Mouse (Mus musculus) lung, embryonic 14.5 days (tissue): ENCODE results near the gene Cdh23. TPM values are rescaled to one million over a fixed set of nuclear protein-coding genes. Genes with fewer than 3 reads are reported as not detected.

Experiments
- ATAC-seq: fragments of 200-750 bp; cut with Nextera tagmentation; 2 replicates; pipeline ENCODE4 v1.8.0; 2017; ENCODE audit warnings: mild to moderate bottlenecking, moderate TSS enrichment, moderate library complexity; ENCODE audit not compliant: insufficient read depth
- DNase-seq: peaks from one replicate; pipeline ENCODE4 v3.0.0-alpha.2; 2015
- H3K27ac ChIP-seq: fragments of 300-500 bp; sonication (generic); 2 replicates; pipeline ENCODE4 v1.5.1; 2014; ENCODE audit warnings: low read depth, mild to moderate bottlenecking, moderate library complexity
- H3K27me3 ChIP-seq: fragments of 300-500 bp; sonication (generic); 2 replicates; pipeline ENCODE4 v1.6.1; 2014; ENCODE audit warnings: low read length, control low read depth; ENCODE audit not compliant: insufficient read depth
- H3K36me3 ChIP-seq: fragments of 300-500 bp; sonication (generic); 2 replicates; pipeline ENCODE4 v1.6.1; 2014; ENCODE audit warnings: control low read depth; ENCODE audit not compliant: insufficient read depth
- H3K4me1 ChIP-seq: fragments of 300-500 bp; sonication (generic); 2 replicates; pipeline ENCODE4 v1.6.1; 2014; ENCODE audit warnings: antibody characterized with exemption, control low read depth; ENCODE audit not compliant: insufficient read depth
- H3K4me2 ChIP-seq: fragments of 300-500 bp; sonication (generic); 2 replicates; pipeline ENCODE4 v1.6.1; 2014; ENCODE audit warnings: mild to moderate bottlenecking
- H3K4me3 ChIP-seq: fragments of 300-500 bp; sonication (generic); 2 replicates; pipeline ENCODE4 v1.5.1; 2014; ENCODE audit warnings: low read depth, low read length
- H3K9ac ChIP-seq: fragments of 300-500 bp; sonication (generic); 2 replicates; pipeline ENCODE4 v1.6.1; 2014
- H3K9me3 ChIP-seq: fragments of 300-500 bp; sonication (generic); 2 replicates; pipeline ENCODE4 v1.6.1; 2016; ENCODE audit warnings: low read depth, low read length, control low read depth
- CTCF ChIP-seq: IDR thresholded peaks from 2 replicates; pipeline ENCODE4 v1.5.1; 2016; ENCODE audit warnings: antibody characterized with exemption, low read depth
- WGBS: fragments of 180-500 bp; shearing (Covaris S2); extraction: QIAGEN DNeasy Blood & Tissue Kit; methylation state at CpG from one replicate; pipeline ENCODE4 v1.1.7; 2014; 5-methylcytosine and 5-hydroxymethylcytosine counted together
- polyA plus RNA-seq: library from polyadenylated mRNA; unstranded; fragments of >200 nt; fragmentation: Nextera tagmentation; extraction: Ambion mirVana; gene quantifications from 2 replicates; pipeline ENCODE4 v1.2.1, GENCODE M21; 2014

Gene Cdh23
- polyA plus RNA-seq, 1 experiment from 2014 or later, result 0.26 TPM

GRCm38 (mm10) chr10:60562946-60563345 is 133.3 kb downstream of the Cdh23 start:
- Histone ChIP-seq H3K4me1 (no peaks in the 10 kb centered on the region), H3K9ac (no peak overlapping the region), H3K9me3 (no peaks in the 10 kb centered on the region), H3K27me3 (no peaks in the 10 kb centered on the region), H3K36me3 (no peaks in the 10 kb centered on the region), H3K4me3 (no peak overlapping the region), H3K27ac (no peak overlapping the region), H3K4me2 (no peak overlapping the region)
- ATAC-seq (no peak), DNase-seq (no peak)
- no peak for TF ChIP-seq CTCF
- WGBS, result 23% methylated on average over 7 of the region's 7 CpGs

GRCm38 (mm10) chr10:60558491-60558927 is 137.8 kb downstream of the Cdh23 start:
- Histone ChIP-seq H3K4me2 (no peak overlapping the region), H3K9me3 (no peaks in the 10 kb centered on the region), H3K4me3 (no peak overlapping the region), H3K27ac (no peak overlapping the region), H3K9ac (no peak overlapping the region), H3K4me1 (no peaks in the 10 kb centered on the region), H3K27me3 (no peaks in the 10 kb centered on the region), H3K36me3 (no peaks in the 10 kb centered on the region)
- ATAC-seq (peak; percentile 54; the same call in 1 of the 2 replicates), DNase-seq (peak; percentile 58)
- no peak for TF ChIP-seq CTCF
- WGBS, result 20% methylated on average over 9 of the region's 9 CpGs

- Histone ChIP-seq H3K4me1 (no peaks in the 10 kb centered on the region), H3K4me3 (no peak overlapping the region)
Measured at GRCm38 (mm10) chr10:60552951-60553635, 143.2 kb downstream of the Cdh23 start.

GRCm38 (mm10) chr10:60539164-60539914 is 157.0 kb downstream of the Cdh23 start:
- 71% methylated on average over 18 of the region's 18 CpGs for WGBS
- Histone ChIP-seq H3K4me3 (no peak overlapping the region), H3K27ac (no peak overlapping the region), H3K9me3 (no peaks in the 10 kb centered on the region), H3K36me3 (no peaks in the 10 kb centered on the region), H3K9ac (no peak overlapping the region), H3K4me1 (no peaks in the 10 kb centered on the region), H3K27me3 (no peaks in the 10 kb centered on the region), H3K4me2 (no peak overlapping the region)
- TF ChIP-seq CTCF, result no peak
- no peak for DNase-seq
- no peak for ATAC-seq

More at GRCm38 (mm10) chr10:60552951-60553635, 143.2 kb downstream of the Cdh23 start:
- Histone ChIP-seq H3K9ac (no peak overlapping the region), H3K36me3 (no peaks in the 10 kb centered on the region), H3K4me2 (no peak overlapping the region), H3K9me3 (no peaks in the 10 kb centered on the region), H3K27me3 (no peaks in the 10 kb centered on the region), H3K27ac (no peak overlapping the region)
- DNase-seq (no peak), ATAC-seq (no peak)
- TF ChIP-seq CTCF, result no peak
- 55% methylated on average over 3 of the region's 4 CpGs for WGBS

- no peak overlapping the region for H3K4me3 ChIP-seq
- TF ChIP-seq CTCF, result no peak
- H3K36me3 ChIP-seq, result no peaks in the 10 kb centered on the region
- DNase-seq (peak; percentile 78), ATAC-seq (peak; percentile 78; the same call in 1 of the 2 replicates)
- H3K9me3 ChIP-seq, result no peaks in the 10 kb centered on the region
- no peaks in the 10 kb centered on the region for H3K4me1 ChIP-seq
- no peaks in the 10 kb centered on the region for H3K27me3 ChIP-seq
- WGBS, result 11% methylated on average over 13 of the region's 14 CpGs
- peak overlapping the region; percentile 46 for H3K4me2 ChIP-seq
- no peak overlapping the region; the same call in 1 of the 2 replicates for H3K9ac ChIP-seq
- H3K27ac ChIP-seq, result no peak overlapping the region
Measured at GRCm38 (mm10) chr10:60536098-60536811, 160.0 kb downstream of the Cdh23 start.

- ATAC-seq (no peak), DNase-seq (peak; percentile 32)
- no peaks in the 10 kb centered on the region for H3K4me1 ChIP-seq
- no peaks in the 10 kb centered on the region for H3K9me3 ChIP-seq
- no peak overlapping the region for H3K9ac ChIP-seq
- H3K4me2 ChIP-seq, result no peak overlapping the region
- WGBS, result 67% methylated on average over 4 of the region's 4 CpGs
- no peaks in the 10 kb centered on the region for H3K27me3 ChIP-seq
- no peak for TF ChIP-seq CTCF
- H3K36me3 ChIP-seq, result no peaks in the 10 kb centered on the region
- no peak overlapping the region for H3K4me3 ChIP-seq
- no peak overlapping the region for H3K27ac ChIP-seq
Measured at GRCm38 (mm10) chr10:60532502-60532901, 163.8 kb downstream of the Cdh23 start.

- H3K36me3 ChIP-seq, result no peaks in the 10 kb centered on the region
- no peaks in the 10 kb centered on the region for H3K4me1 ChIP-seq
- no peak overlapping the region for H3K4me3 ChIP-seq
- TF ChIP-seq CTCF, result peak; percentile 82
- no peak overlapping the region for H3K4me2 ChIP-seq
- H3K27ac ChIP-seq, result no peak overlapping the region
- H3K9me3 ChIP-seq, result no peaks in the 10 kb centered on the region
- 24% methylated on average over 2 of the region's 2 CpGs for WGBS
- no peaks in the 10 kb centered on the region for H3K27me3 ChIP-seq
- peak; percentile 90 for DNase-seq
- ATAC-seq, result no peak
- H3K9ac ChIP-seq, result no peak overlapping the region
Measured at GRCm38 (mm10) chr10:60531349-60531748, 164.9 kb downstream of the Cdh23 start.
